Mouse (Mus musculus): ENCODE data around the gene Izumo1r.
A peak's percentile ranks its signal among the peaks of the same experiment; 100 is the strongest.

Izumo1r gene

GRCm38 (mm10) chr9:14866957-14867356 lies 36.8 kb downstream of the Izumo1r start:
- DNase-seq (ENCODE audit: low spot score in 2 of 2): peak; percentile 45 to 79

DNA sequence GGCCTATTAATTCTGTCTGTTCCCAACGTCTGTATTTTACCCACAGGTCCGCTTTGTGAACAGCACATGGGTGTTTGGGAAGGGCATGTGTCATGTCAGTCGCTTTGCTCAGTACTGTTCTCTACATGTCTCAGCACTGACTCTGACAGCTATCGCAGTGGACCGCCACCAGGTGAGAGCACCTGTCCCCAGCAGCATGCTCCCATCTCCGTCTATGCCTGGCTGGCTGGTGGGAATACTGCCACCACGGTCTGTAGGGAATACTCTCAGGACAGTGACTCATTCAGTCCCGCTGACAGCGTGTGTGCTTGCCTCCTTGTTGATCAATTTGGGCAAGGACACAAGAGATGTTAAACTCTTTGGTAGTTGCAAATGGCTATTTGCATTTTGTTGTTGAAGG lies 39.0 kb downstream of the Izumo1r start:
- no peak for DNase-seq (ENCODE audit: low spot score in 2 of 2)

DNA sequence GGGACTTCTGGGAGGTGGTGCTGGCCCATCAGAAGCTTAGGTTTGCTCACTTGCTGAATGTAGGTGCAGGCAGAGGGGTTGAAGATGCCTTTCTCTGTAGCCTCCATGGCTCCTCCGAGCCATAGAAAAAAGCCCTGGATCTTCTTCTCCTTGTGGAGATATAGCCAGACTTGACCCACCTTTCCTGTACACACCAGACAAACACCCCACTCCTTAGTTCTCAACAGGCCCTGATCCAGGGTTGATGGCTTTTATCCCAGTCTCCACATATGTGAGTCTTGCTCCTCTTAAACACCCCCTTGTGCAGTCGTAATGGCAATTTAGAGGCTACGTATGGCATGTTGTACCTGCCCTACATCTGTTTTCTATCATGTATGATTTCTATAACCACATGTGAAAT lies 40.6 kb downstream of the Izumo1r start:
- no peak for DNase-seq (ENCODE audit: low spot score in 2 of 2)

DNA sequence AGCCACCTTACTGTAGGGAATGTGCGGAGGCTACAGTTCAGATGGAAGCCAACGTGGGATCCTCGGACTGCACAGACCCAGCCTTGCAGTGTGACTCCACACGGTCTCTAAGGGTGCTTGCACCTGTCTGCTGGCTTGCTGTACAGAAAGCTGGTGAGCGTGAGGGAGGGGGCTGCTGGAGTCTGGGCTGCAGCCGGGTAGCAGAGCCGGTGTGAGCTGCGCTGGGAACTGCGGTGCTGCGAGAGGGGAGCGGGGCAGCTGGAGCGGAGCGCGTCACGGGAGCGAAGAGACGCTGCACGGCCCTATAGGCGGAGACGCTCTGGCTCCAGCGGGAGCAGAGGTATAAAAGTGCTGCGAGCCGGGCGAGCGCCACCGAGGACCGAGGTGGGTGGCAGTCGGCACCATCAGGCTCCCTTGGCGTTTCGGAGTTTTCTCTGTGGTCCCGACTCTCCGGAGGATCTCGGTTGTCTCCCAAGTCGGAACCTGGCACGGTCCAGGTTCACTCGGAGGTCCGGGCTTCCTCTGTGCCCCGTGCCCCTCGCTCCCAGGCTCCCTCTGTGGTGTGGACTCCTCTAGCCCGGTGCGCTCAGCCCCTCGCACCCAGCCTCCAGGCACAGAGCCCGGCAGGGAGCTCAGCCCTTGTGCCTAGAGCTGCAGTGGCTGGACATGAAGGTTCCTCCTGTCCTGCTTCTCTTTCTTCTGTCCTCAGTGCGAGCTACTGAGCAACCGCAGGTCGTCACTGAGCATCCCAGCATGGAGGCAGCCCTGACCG lies 43.7 kb downstream of the Izumo1r start, which contains the start of gene Gpr83:
TSS of gene Gpr83 (plus strand) at position 343 of the 772 bp plus-strand sequence.
- DNase-seq (ENCODE audit: low spot score in 2 of 2): peak; percentile 69 to 70

DNA sequence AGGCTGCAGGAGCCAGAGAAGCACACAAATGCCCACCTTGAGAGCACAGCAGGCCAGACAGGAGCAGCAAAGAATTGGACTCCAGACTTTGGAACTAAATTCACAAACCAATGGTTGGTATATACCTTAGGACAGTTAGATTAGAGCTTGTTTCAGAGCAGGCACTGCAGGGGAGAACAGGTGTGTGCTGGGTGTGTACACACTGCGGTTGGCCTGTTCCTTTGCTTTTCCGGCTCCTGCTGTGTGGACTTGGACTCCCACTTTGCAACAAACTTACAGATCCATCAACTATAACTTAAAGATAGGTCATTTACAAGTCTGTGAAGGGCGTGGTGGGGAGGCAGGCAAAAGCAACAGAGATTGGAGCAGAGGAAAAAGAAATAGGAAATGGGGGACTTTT lies 45.0 kb downstream of the Izumo1r start:
- DNase-seq (ENCODE audit: low spot score in 2 of 2): no peak

GRCm38 (mm10) chr9:14858170-14858706 lies 45.5 kb downstream of the Izumo1r start:
- no peak for DNase-seq (ENCODE audit: low spot score in 2 of 2)

GRCm38 (mm10) chr9:14856922-14857654 lies 46.7 kb downstream of the Izumo1r start:
- DNase-seq (ENCODE audit: low spot score in 2 of 2): no peak

GRCm38 (mm10) chr9:14854585-14854984 lies 49.2 kb downstream of the Izumo1r start:
- no peak for DNase-seq (ENCODE audit: low spot score in 2 of 2)

GRCm38 (mm10) chr9:14848267-14848935 lies 55.3 kb downstream of the Izumo1r start:
- DNase-seq (ENCODE audit: low spot score in 2 of 2): no peak

DNA sequence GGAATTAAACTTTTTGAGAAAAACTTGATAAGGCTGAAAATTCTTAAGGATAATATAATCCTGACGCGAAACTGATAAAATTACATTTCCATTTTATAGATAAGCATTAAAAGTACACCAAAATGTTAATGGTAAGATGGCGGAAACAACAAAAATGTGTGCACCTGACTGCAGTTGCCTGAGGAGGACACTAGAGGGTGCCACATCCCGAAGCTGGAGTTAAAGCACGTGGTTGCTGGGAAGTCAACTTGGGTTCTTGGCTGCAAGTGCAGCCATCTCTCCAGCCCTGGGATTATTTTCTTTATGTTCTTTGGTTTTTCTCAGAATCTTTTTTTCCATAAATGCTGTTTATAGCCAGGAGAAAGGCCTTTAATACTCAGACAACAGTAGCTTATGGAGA lies 57.3 kb downstream of the Izumo1r start:
- no peak for DNase-seq (ENCODE audit: low spot score in 2 of 2)

GRCm38 (mm10) chr9:14843901-14844300 lies 59.8 kb downstream of the Izumo1r start:
- no peak for DNase-seq (ENCODE audit: low spot score in 2 of 2)

GRCm38 (mm10) chr9:14843311-14843857 lies 60.4 kb downstream of the Izumo1r start:
- DNase-seq (ENCODE audit: low spot score in 2 of 2): no peak

DNA sequence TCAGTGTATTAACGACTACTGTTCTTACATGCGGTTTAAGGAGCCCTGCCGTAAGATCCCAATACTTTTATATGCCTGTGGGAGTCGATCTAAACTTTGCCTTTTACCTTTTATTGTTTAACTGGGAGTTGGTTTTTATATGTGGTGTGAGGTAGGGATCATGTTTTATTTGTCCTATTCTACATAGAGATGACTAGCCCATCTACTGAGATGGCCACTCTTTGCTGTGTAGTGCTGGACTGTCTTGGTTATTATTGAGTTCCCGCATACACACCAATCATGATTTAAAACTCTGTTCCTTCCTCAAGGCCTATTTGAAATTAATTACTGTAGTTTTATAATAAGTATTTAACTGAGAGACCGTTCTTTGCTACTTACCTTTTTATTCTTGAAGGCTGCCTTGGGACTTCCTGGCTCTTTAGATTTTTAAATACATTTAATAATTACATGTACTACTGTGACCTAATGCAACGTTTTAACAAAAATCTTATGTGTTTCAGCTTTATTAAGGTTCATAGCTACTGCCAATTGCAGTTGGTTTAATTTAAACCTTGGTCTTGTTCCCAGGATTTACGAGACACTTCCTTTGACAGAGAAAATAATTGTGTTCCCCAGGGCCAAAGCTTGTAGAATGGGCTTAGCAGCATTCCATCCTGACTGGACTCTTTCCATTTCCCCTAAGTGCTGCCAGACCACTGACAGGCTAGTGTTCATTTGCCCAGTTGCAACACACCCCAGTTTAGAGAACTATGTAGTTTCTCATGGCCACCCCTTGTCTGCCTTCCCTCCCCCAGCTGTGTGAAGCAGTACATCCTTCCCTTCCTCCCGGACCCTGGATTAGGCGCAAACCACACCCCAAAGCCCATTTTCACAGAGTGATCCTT lies 61.6 kb downstream of the Izumo1r start:
- no peak for DNase-seq (ENCODE audit: low spot score in 2 of 2)

- no peak for DNase-seq (ENCODE audit: low spot score in 2 of 2)
Measured at GRCm38 (mm10) chr9:14839970-14840369, 63.8 kb downstream of the Izumo1r start.

DNA sequence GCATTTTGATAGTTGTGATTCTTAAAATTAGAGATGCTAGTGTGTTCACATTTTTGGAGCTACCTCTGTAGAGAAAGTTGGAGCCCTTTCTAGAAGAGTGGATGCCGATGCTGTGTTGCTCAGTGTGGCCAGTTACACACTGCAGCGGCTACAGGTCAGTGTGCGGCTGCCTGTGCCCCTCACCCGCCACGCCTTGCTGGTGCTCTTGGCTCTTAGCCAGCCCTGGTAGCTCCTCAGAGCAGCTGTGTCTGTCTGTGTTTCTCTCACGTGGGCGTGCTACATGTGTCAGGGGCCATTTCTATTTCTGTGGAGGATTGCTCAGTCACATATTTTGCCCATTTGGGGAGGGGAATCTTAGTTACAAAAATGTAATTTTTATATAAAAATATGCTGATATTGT lies 64.2 kb downstream of the Izumo1r start:
- no peak for DNase-seq (ENCODE audit: low spot score in 2 of 2)
